Mouse (Mus musculus): ENCODE data around the gene Mrgprb5. TPM values are rescaled to one million over a fixed set of nuclear protein-coding genes. Genes with fewer than 3 reads are reported as not detected.

Gene Mrgprb5
- not detected in 2 replicates for polyA plus RNA-seq (2021; fragmentation: Nextera tagmentation)
- long read RNA-seq, experiment 1, result 0 reads
- long read RNA-seq, experiment 2, result 0 reads

GRCm38 (mm10) chr7:48168919-48169318 is at the start of gene Mrgprb5:
Gene Mrgprb5, minus strand, starts transcription at chr7:48169019.

GRCm38 (mm10) chr7:48199188-48199587 is 30.4 kb upstream of the Mrgprb5 start, which contains the start of gene Mrgprb4:
Gene Mrgprb4, minus strand, starts transcription at chr7:48199288.

Other genes with a start within 250 kb of the Mrgprb5 start
- not detected in 2 replicates for gene Mrgpra4, start 186.9 kb downstream of the Mrgprb5 start, polyA plus RNA-seq (2021; fragmentation: Nextera tagmentation)
- gene Mrgprx1, start 141.4 kb downstream of the Mrgprb5 start, polyA plus RNA-seq (2021; fragmentation: Nextera tagmentation), result not detected in 2 replicates
- gene Mrgprb4, start 30.3 kb upstream of the Mrgprb5 start, polyA plus RNA-seq (2021; fragmentation: Nextera tagmentation), result not detected in 2 replicates
- not detected in 2 replicates for gene Mrgprb8, start 219.5 kb upstream of the Mrgprb5 start, polyA plus RNA-seq (2021; fragmentation: Nextera tagmentation)

All from left cerebral cortex, adult 6 months (tissue).